Mouse (Mus musculus) stomach, adult 2 months (tissue): ENCODE results near the gene Il15. TPM values are rescaled to one million over a fixed set of nuclear protein-coding genes. Genes with fewer than 3 reads are reported as not detected.

Source experiments
- polyA plus RNA-seq: library from polyadenylated mRNA; depleted of rRNA; stranded (reverse); fragments of >200 nt; gene quantifications from 2 replicates; pipeline ENCODE4 v1.2.3, GENCODE M21; 2012; rRNA removed

Gene Il15
- polyA plus RNA-seq, result 2.0 and 2.3 TPM in 2 replicates

DNA sequence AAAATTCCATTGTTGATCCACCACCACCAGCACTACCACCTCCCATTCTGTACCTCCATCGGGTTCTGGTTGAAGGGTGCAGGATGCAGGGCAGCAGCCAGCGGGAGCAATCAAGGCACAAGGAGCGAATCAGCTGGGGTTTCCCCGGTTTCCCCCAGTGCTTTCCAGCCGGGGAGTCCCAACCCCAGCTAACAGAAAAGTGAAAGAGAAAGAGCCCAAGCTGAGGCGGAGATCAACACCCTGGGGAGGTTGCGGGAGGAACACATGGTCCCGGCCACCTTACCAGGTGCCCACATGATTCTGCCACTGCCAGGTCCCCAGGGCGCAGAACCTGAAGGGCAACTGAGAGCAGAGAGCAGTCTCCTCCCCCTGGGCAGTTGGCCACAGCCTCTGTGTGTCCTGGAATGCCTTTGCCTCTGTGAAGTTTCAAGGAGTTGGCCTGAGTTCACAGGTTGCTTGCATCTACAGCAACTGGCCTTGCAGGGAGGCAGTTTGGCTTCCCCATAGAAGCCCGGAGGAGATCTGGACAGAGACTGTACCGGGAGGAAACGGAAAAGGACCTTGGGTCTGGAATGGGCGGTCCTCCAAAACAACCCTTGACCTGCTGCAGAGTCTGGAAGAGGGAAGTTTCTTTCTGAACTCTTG lies at the start of gene Il15:
Gene Il15 (minus strand): TSS at position 537 of the 645 bp plus-strand sequence.

